Mouse (Mus musculus) stomach, embryonic 15.5 days (tissue): ENCODE data around the gene Zfp933. TPM values are rescaled to one million over a fixed set of nuclear protein-coding genes. Genes with fewer than 3 reads are reported as not detected.
"Not testable (repeated sequence)": the region's sequence is repeated elsewhere in the genome, so short reads cannot be mapped to it uniquely, and the experiment has no call there.

Experiments used
- ATAC-seq: fragments of 200-750 bp; cut with Nextera tagmentation; 2 replicates; pipeline ENCODE4 v1.8.0; 2017; ENCODE audit warnings: low read depth, moderate number of reproducible peaks, moderate TSS enrichment; ENCODE audit not compliant: insufficient read depth, low FRiP score
- H3K27ac ChIP-seq: fragments of 300-500 bp; sonication (generic); 2 replicates; pipeline ENCODE4 v1.5.1; 2015; ENCODE audit warnings: mild to moderate bottlenecking, inconsistent platforms
- H3K27me3 ChIP-seq: fragments of 300-500 bp; sonication (generic); replicated peaks from 2 replicates; pipeline ENCODE4 v1.6.1; 2015; ENCODE audit warnings: inconsistent platforms
- H3K36me3 ChIP-seq: fragments of 300-500 bp; sonication (generic); 2 replicates; pipeline ENCODE4 v1.6.1; 2015; ENCODE audit warnings: inconsistent platforms
- H3K4me1 ChIP-seq: fragments of 300-500 bp; sonication (generic); 2 replicates; pipeline ENCODE4 v1.6.1; 2015; ENCODE audit warnings: inconsistent platforms
- H3K4me2 ChIP-seq: fragments of 300-500 bp; sonication (generic); 2 replicates; pipeline ENCODE4 v1.6.1; 2015; ENCODE audit warnings: mild to moderate bottlenecking, inconsistent platforms
- H3K4me3 ChIP-seq: fragments of 300-500 bp; sonication (generic); replicated peaks from 2 replicates; pipeline ENCODE4 v1.5.1; 2015; ENCODE audit warnings: inconsistent platforms
- H3K9ac ChIP-seq: fragments of 300-500 bp; sonication (generic); 2 replicates; pipeline ENCODE4 v1.6.1; 2015; ENCODE audit warnings: inconsistent platforms
- H3K9me3 ChIP-seq: fragments of 300-500 bp; sonication (generic); 2 replicates; pipeline ENCODE4 v1.6.1; 2016; ENCODE audit warnings: inconsistent platforms
- WGBS: fragments of 180-500 bp; shearing (Covaris S2); methylation state at CpG from one replicate; pipeline ENCODE4 v1.1.7; 2015; 5-methylcytosine and 5-hydroxymethylcytosine counted together
- polyA plus RNA-seq: library from polyadenylated mRNA; unstranded; fragments of >200 nt; fragmentation: Nextera tagmentation; extraction: Ambion mirVana; gene quantifications from 2 replicates; pipeline ENCODE4 v1.2.1, GENCODE M21; 2015

The Zfp933 gene
- polyA plus RNA-seq, 1 experiment from 2014 or later: 4.4 TPM

GRCm38 (mm10) chr4:147879456-147879855, 31.3 kb upstream of the Zfp933 start:
- ATAC-seq: no peak

GRCm38 (mm10) chr4:147878537-147878936, 30.4 kb upstream of the Zfp933 start:
- H3K9me3 ChIP-seq: no peaks in the 10 kb centered on the region
- 91% methylated on average over 9 of the region's 9 CpGs for WGBS
- no peak overlapping the region for H3K27ac ChIP-seq
- no peak overlapping the region for H3K4me3 ChIP-seq
- H3K4me2 ChIP-seq: no peak overlapping the region
- H3K4me1 ChIP-seq: no peaks in the 10 kb centered on the region
- no peak for ATAC-seq
- no peaks in the 10 kb centered on the region for H3K27me3 ChIP-seq
- H3K9ac ChIP-seq: no peak overlapping the region
- peaks cover 66% of the 10 kb centered on the region for H3K36me3 ChIP-seq

More at GRCm38 (mm10) chr4:147879456-147879855, 31.3 kb upstream of the Zfp933 start:
- H3K9ac ChIP-seq: no peak overlapping the region
- no peaks in the 10 kb centered on the region for H3K4me1 ChIP-seq
- H3K9me3 ChIP-seq: no peaks in the 10 kb centered on the region
- no peaks in the 10 kb centered on the region for H3K27me3 ChIP-seq
- no peak overlapping the region for H3K4me2 ChIP-seq
- no peak overlapping the region for H3K27ac ChIP-seq
- WGBS: 64% methylated on average over 2 of the region's 2 CpGs
- no peak overlapping the region for H3K4me3 ChIP-seq
- H3K36me3 ChIP-seq: peaks cover 61% of the 10 kb centered on the region

- no peak for ATAC-seq
- H3K36me3 ChIP-seq: peaks cover 64% of the 10 kb centered on the region
- H3K4me3 ChIP-seq: no peak overlapping the region
- no peak overlapping the region for H3K9ac ChIP-seq
- WGBS: 84% methylated on average over 4 of the region's 4 CpGs
- H3K9me3 ChIP-seq: no peaks in the 10 kb centered on the region
- no peak overlapping the region for H3K4me2 ChIP-seq
- no peaks in the 10 kb centered on the region for H3K27me3 ChIP-seq
- H3K27ac ChIP-seq: no peak overlapping the region
- no peaks in the 10 kb centered on the region for H3K4me1 ChIP-seq
Observed at GRCm38 (mm10) chr4:147875852-147876575, 27.8 kb upstream of the Zfp933 start.

GRCm38 (mm10) chr4:147869238-147869637, 21.1 kb upstream of the Zfp933 start:
- H3K36me3 ChIP-seq: peaks cover 32% of the 10 kb centered on the region; the same call in 1 of the 2 replicates

GRCm38 (mm10) chr4:147868450-147869031, 20.4 kb upstream of the Zfp933 start, which contains the start of the genes Miip and Fv1:
TSS of gene Miip (minus strand) at chr4:147868816.
TSS of gene Fv1 (plus strand) at chr4:147868979.
- Histone ChIP-seq H3K27ac (peak within 1 kb of the TSS; percentile 87), H3K27me3 (no peaks in the 10 kb centered on the region), H3K4me2 (peak within 1 kb of the TSS; percentile 84), H3K4me3 (peak within 1 kb of the TSS; percentile 96), H3K9ac (peak within 1 kb of the TSS; percentile 65), H3K9me3 (no peaks in the 10 kb centered on the region), H3K36me3 (peaks cover 31% of the 10 kb centered on the region; the same call in 1 of the 2 replicates), H3K4me1 (peaks cover 19% of the 10 kb centered on the region)
- peak; percentile 99 for ATAC-seq
- under 1% methylated on average over 30 of the region's 30 CpGs for WGBS

More at GRCm38 (mm10) chr4:147869238-147869637, 21.1 kb upstream of the Zfp933 start:
- Histone ChIP-seq H3K27me3 (no peaks in the 10 kb centered on the region), H3K27ac (peak overlapping the region; percentile 68; the same call in 1 of the 2 replicates), H3K9me3 (no peaks in the 10 kb centered on the region), H3K4me3 (peak overlapping the region; percentile 96), H3K9ac (peak overlapping the region; percentile 63), H3K4me1 (peaks cover 19% of the 10 kb centered on the region), H3K4me2 (peak overlapping the region; percentile 84)
- no peak for ATAC-seq
- WGBS: 13% methylated on average over 5 of the region's 5 CpGs

GRCm38 (mm10) chr4:147867563-147868449, 19.6 kb upstream of the Zfp933 start:
- Histone ChIP-seq H3K9ac (peak overlapping the region; percentile 65), H3K27me3 (no peaks in the 10 kb centered on the region), H3K27ac (peak overlapping the region; percentile 87), H3K9me3 (no peaks in the 10 kb centered on the region), H3K4me1 (peaks cover 19% of the 10 kb centered on the region), H3K4me2 (peak overlapping the region; percentile 72), H3K4me3 (peak overlapping the region; percentile 96), H3K36me3 (peaks cover 31% of the 10 kb centered on the region; the same call in 1 of the 2 replicates)
- WGBS: 3% methylated on average over 22 of the region's 22 CpGs
- ATAC-seq: no peak

- H3K4me3 ChIP-seq: peak overlapping the region; percentile 96; the same call in 1 of the 2 replicates
- not testable (repeated sequence) for H3K27ac ChIP-seq, H3K9ac ChIP-seq, ATAC-seq, H3K27me3 ChIP-seq, H3K9me3 ChIP-seq, H3K4me2 ChIP-seq
- H3K4me1 ChIP-seq: peaks cover 19% of the 10 kb centered on the region
- peaks cover 31% of the 10 kb centered on the region for H3K36me3 ChIP-seq
- 39% methylated on average over 3 of the region's 3 CpGs for WGBS
Observed at GRCm38 (mm10) chr4:147866793-147867192, 18.6 kb upstream of the Zfp933 start.

GRCm38 (mm10) chr4:147866056-147866455, 17.9 kb upstream of the Zfp933 start:
- Histone ChIP-seq H3K4me1 (peaks cover 19% of the 10 kb centered on the region), H3K36me3 (peaks cover 36% of the 10 kb centered on the region), H3K4me3 (no peak overlapping the region), H3K9ac (no peak overlapping the region), H3K27ac (no peak overlapping the region), H3K4me2 (no peak overlapping the region), H3K9me3 (no peaks in the 10 kb centered on the region), H3K27me3 (no peaks in the 10 kb centered on the region)
- ATAC-seq: no peak
- whole genome bisulfite sequencing: 92% methylated on average over 9 of the region's 9 CpGs

GRCm38 (mm10) chr4:147865651-147866050, 17.5 kb upstream of the Zfp933 start:
- Histone ChIP-seq H3K27ac (no peak overlapping the region), H3K27me3 (no peaks in the 10 kb centered on the region), H3K4me3 (no peak overlapping the region), H3K9me3 (no peaks in the 10 kb centered on the region), H3K4me1 (peaks cover 19% of the 10 kb centered on the region), H3K4me2 (no peak overlapping the region), H3K9ac (no peak overlapping the region), H3K36me3 (peaks cover 39% of the 10 kb centered on the region)
- 94% methylated on average over 6 of the region's 6 CpGs for WGBS
- ATAC-seq: no peak

GRCm38 (mm10) chr4:147862051-147862450, 13.9 kb upstream of the Zfp933 start:
- Histone ChIP-seq H3K4me3 (no peak overlapping the region), H3K9ac (no peak overlapping the region), H3K9me3 (no peaks in the 10 kb centered on the region), H3K36me3 (peaks cover 43% of the 10 kb centered on the region), H3K27ac (no peak overlapping the region), H3K27me3 (no peaks in the 10 kb centered on the region), H3K4me1 (no peaks in the 10 kb centered on the region), H3K4me2 (no peak overlapping the region)
- 90% methylated on average over 3 of the region's 3 CpGs for WGBS
- ATAC-seq: no peak

GRCm38 (mm10) chr4:147850776-147851175, 2.6 kb upstream of the Zfp933 start:
- no peak overlapping the region for H3K4me3 ChIP-seq
- WGBS: 80% methylated on average over 2 of the region's 2 CpGs
- no peaks in the 10 kb centered on the region for H3K9me3 ChIP-seq
- peaks cover 8% of the 10 kb centered on the region; the same call in 1 of the 2 replicates for H3K4me1 ChIP-seq
- H3K36me3 ChIP-seq: no peaks in the 10 kb centered on the region
- ATAC-seq: no peak
- no peak overlapping the region for H3K27ac ChIP-seq
- no peak overlapping the region for H3K4me2 ChIP-seq
- no peaks in the 10 kb centered on the region for H3K27me3 ChIP-seq
- H3K9ac ChIP-seq: no peak overlapping the region
